8 mouse cellular contexts compared by ENCODE assay signal in genomic region chr7:38182596-38182961, GRCm38 (mm10). TPM values are rescaled to one million over a fixed set of nuclear protein-coding genes. Genes with fewer than 3 reads are reported as not detected.
DNase-seq lines count a peak whose midpoint lies in the region; ATAC-seq and TF ChIP-seq lines count a peak whose summit lies in the region.

No protein-coding gene starts in this region.

- no peak for ATAC-seq in embryonic facial prominence, embryonic 12.5 days (ENCODE audit: insufficient number of reproducible peaks, insufficient read depth, low FRiP score, low TSS enrichment)
- ATAC-seq in limb, embryonic 15.5 days (ENCODE audit: insufficient number of reproducible peaks, low FRiP score, low TSS enrichment, low read depth): no peak
- no peak for ATAC-seq in midbrain, postnatal 0 days (ENCODE audit: low FRiP score)

- DNase-seq in 3134 (ENCODE audit: extremely low read depth, insufficient read length, low spot score): peak; percentile 79
- peak; percentile 92 for DNase-seq in adrenal gland, postnatal 25 days
- DNase-seq in heart, adult 2 months: peak; percentile 85 to 89
- peak; percentile 71 to 88 for DNase-seq in kidney, adult 8-10 months
- peak; percentile 75 for DNase-seq in midbrain, postnatal 0 days (ENCODE audit: low spot score)
- peak; percentile 68 to 81 for DNase-seq in spleen, postnatal 14 days (ENCODE audit: low spot score in 2 of 2)

- peak overlapping the region; percentile 91 for H3K4me2 ChIP-seq in embryonic facial prominence, embryonic 12.5 days (replicated peaks)
- H3K4me2 ChIP-seq in limb, embryonic 15.5 days: peak overlapping the region; percentile 84
- peak overlapping the region; percentile 66 for H3K4me2 ChIP-seq in midbrain, postnatal 0 days (ENCODE audit: low read depth, low read length, poor library complexity, severe bottlenecking)

- peak; percentile 97 for TF ChIP-seq CTCF in heart, adult 2 months (IDR thresholded peaks at IDR 0.05)
- TF ChIP-seq CTCF in midbrain, postnatal 0 days (IDR thresholded peaks at IDR 0.05): peak; percentile 89

- peak; percentile 34; the same call in 1 of the 2 replicates for TF ChIP-seq POLR2A in heart, adult 2 months (IDR thresholded peaks at IDR 0.05; ENCODE audit: insufficient read depth, low read depth, low read length)

- peak; percentile 53; the same call in 1 of the 2 replicates for TF ChIP-seq EP300 in heart, adult 2 months (IDR thresholded peaks at IDR 0.05; ENCODE audit: insufficient read depth, low read depth, low read length)

- H3K9ac ChIP-seq in embryonic facial prominence, embryonic 12.5 days: 0 out of 2 replicates have a peak overlapping the region, but pooled peaks have one; percentile 54
- peak overlapping the region; percentile 82 for H3K9ac ChIP-seq in heart, adult 2 months (ENCODE audit: low read depth, low read length)
- H3K9ac ChIP-seq in limb, embryonic 15.5 days: peak overlapping the region; percentile 65; the same call in 1 of the 2 replicates
- no peak overlapping the region for H3K9ac ChIP-seq in midbrain, postnatal 0 days (replicated peaks; ENCODE audit: low read length, poor library complexity, severe bottlenecking)

- peak overlapping the region; percentile 64 for H3K4me3 ChIP-seq in embryonic facial prominence, embryonic 12.5 days
- H3K4me3 ChIP-seq in heart, adult 2 months: peak overlapping the region; percentile 84
- H3K4me3 ChIP-seq in limb, embryonic 15.5 days: peak overlapping the region; percentile 69
- no peak overlapping the region for H3K4me3 ChIP-seq in midbrain, postnatal 0 days (ENCODE audit: low read depth, low read length)

- 0 out of 2 replicates have a peak overlapping the region, but pooled peaks have one; percentile 41 for H3K27ac ChIP-seq in embryonic facial prominence, embryonic 12.5 days
- H3K27ac ChIP-seq in heart, adult 2 months: peak overlapping the region; percentile 94
- H3K27ac ChIP-seq in limb, embryonic 15.5 days: peak overlapping the region; percentile 91
- peak overlapping the region; percentile 93; the same call in 1 of the 2 replicates for H3K27ac ChIP-seq in midbrain, postnatal 0 days (ENCODE audit: low read depth, low read length)

- no peaks in the 10 kb centered on the region for H3K36me3 ChIP-seq in embryonic facial prominence, embryonic 12.5 days
- no peaks in the 10 kb centered on the region for H3K36me3 ChIP-seq in heart, adult 2 months (ENCODE audit: control insufficient read depth, insufficient read depth, low read length)
- no peaks in the 10 kb centered on the region for H3K36me3 ChIP-seq in limb, embryonic 15.5 days
- H3K36me3 ChIP-seq in midbrain, postnatal 0 days (ENCODE audit: insufficient read depth, low read length): no peaks in the 10 kb centered on the region

- WGBS in embryonic facial prominence, embryonic 12.5 days: under 1% methylated on average over 11 of the region's 11 CpGs
- under 1% methylated on average over 11 of the region's 11 CpGs for WGBS in heart, adult 2 months
- WGBS in limb, embryonic 15.5 days: 1% methylated on average over 11 of the region's 11 CpGs
- WGBS in midbrain, postnatal 0 days: under 1% methylated on average over 11 of the region's 11 CpGs

- peaks cover 11% of the 10 kb centered on the region for H3K4me1 ChIP-seq in embryonic facial prominence, embryonic 12.5 days
- H3K4me1 ChIP-seq in heart, adult 2 months (ENCODE audit: control insufficient read depth, insufficient read depth, low read length): peaks cover 3% of the 10 kb centered on the region; the same call in 1 of the 2 replicates
- H3K4me1 ChIP-seq in limb, embryonic 15.5 days: peaks cover 23% of the 10 kb centered on the region
- peaks cover 3% of the 10 kb centered on the region for H3K4me1 ChIP-seq in midbrain, postnatal 0 days (ENCODE audit: insufficient read depth, low read length)

- no peaks in the 10 kb centered on the region for H3K27me3 ChIP-seq in embryonic facial prominence, embryonic 12.5 days
- H3K27me3 ChIP-seq in heart, adult 2 months (ENCODE audit: control insufficient read depth, insufficient read depth, low read length): no peaks in the 10 kb centered on the region
- H3K27me3 ChIP-seq in limb, embryonic 15.5 days: no peaks in the 10 kb centered on the region
- no peaks in the 10 kb centered on the region for H3K27me3 ChIP-seq in midbrain, postnatal 0 days (ENCODE audit: insufficient read depth, low read length)

- no peaks in the 10 kb centered on the region for H3K79me2 ChIP-seq in heart, adult 2 months (replicated peaks; ENCODE audit: control insufficient read depth, insufficient read depth, low read length)

- intact Hi-C loops in heart, adult 2 months (cut with DNase I): loop anchor here (1.0 to 5.0 kb wide), 3 partner anchors 19 to 95 kb away; no protein-coding TSS in a partner anchor

- H3K9me3 ChIP-seq in embryonic facial prominence, embryonic 12.5 days: no peaks in the 10 kb centered on the region
- H3K9me3 ChIP-seq in limb, embryonic 15.5 days: no peaks in the 10 kb centered on the region
- H3K9me3 ChIP-seq in midbrain, postnatal 0 days (ENCODE audit: low read length): no peaks in the 10 kb centered on the region

RNA-seq across cellular contexts. Expression of gene 1600014C10Rik, which starts 0.4 kb away (rescaled TPM):
- 31.1 and 39.9 TPM in 2 replicates for total RNA-seq in adrenal gland, postnatal 25 days (2021)
- polyA plus RNA-seq in embryonic facial prominence, embryonic 12.5 days (2016; fragmentation: Nextera tagmentation; extraction: Ambion mirVana): 16.3 and 17.3 TPM in 2 replicates
- 10 to 100 TPM; 31.6 to 32.0 TPM for total RNA-seq in heart, adult 2 months (2021)
- polyA plus RNA-seq in heart, adult 2 months (2012; rRNA removed): 29.3 and 50.6 TPM in 2 replicates
- 16.5 and 17.6 TPM in 2 replicates for polyA plus RNA-seq in limb, embryonic 15.5 days (2015; fragmentation: Nextera tagmentation; extraction: Ambion mirVana)
- 44.0 and 44.2 TPM in 2 replicates for total RNA-seq in midbrain, postnatal 0 days (2014; rRNA removed)
- polyA plus RNA-seq in midbrain, postnatal 0 days (2015; fragmentation: Nextera tagmentation; extraction: Ambion mirVana): 30.3 and 35.2 TPM in 2 replicates

RNA-seq across cellular contexts. Expression of gene Plekhf1, which starts 45.2 kb away (rescaled TPM):
- total RNA-seq in adrenal gland, postnatal 25 days (2021): 1.9 and 2.2 TPM in 2 replicates
- 2.8 and 3.6 TPM in 2 replicates for polyA plus RNA-seq in embryonic facial prominence, embryonic 12.5 days (2016; fragmentation: Nextera tagmentation; extraction: Ambion mirVana)
- total RNA-seq in heart, adult 2 months (2021): 10 to 100 TPM in 1 of 2 experiments, 1 to 10 TPM in 1; 9.3 to 14.6 TPM
- polyA plus RNA-seq in heart, adult 2 months (2012; rRNA removed): 8.6 and 8.9 TPM in 2 replicates
- polyA plus RNA-seq in limb, embryonic 15.5 days (2015; fragmentation: Nextera tagmentation; extraction: Ambion mirVana): 5.4 and 7.2 TPM in 2 replicates
- 0.38 and 0.77 TPM in 2 replicates for total RNA-seq in midbrain, postnatal 0 days (2014; rRNA removed)
- 0.46 and 0.58 TPM in 2 replicates for polyA plus RNA-seq in midbrain, postnatal 0 days (2015; fragmentation: Nextera tagmentation; extraction: Ambion mirVana)

Comparison
In these comparisons a context has a peak if more than half of its experiments do, and no peak if none do; other contexts are left out.
1. H3K27ac ChIP-seq: peak in every context shown above with its lines; median percentile 94 in heart, adult 2 months; 93 in midbrain, postnatal 0 days; 91 in limb, embryonic 15.5 days; 41 in embryonic facial prominence, embryonic 12.5 days.